Mouse (Mus musculus): ENCODE data around the gene Hist1h3i.

Hist1h3i gene

DNA sequence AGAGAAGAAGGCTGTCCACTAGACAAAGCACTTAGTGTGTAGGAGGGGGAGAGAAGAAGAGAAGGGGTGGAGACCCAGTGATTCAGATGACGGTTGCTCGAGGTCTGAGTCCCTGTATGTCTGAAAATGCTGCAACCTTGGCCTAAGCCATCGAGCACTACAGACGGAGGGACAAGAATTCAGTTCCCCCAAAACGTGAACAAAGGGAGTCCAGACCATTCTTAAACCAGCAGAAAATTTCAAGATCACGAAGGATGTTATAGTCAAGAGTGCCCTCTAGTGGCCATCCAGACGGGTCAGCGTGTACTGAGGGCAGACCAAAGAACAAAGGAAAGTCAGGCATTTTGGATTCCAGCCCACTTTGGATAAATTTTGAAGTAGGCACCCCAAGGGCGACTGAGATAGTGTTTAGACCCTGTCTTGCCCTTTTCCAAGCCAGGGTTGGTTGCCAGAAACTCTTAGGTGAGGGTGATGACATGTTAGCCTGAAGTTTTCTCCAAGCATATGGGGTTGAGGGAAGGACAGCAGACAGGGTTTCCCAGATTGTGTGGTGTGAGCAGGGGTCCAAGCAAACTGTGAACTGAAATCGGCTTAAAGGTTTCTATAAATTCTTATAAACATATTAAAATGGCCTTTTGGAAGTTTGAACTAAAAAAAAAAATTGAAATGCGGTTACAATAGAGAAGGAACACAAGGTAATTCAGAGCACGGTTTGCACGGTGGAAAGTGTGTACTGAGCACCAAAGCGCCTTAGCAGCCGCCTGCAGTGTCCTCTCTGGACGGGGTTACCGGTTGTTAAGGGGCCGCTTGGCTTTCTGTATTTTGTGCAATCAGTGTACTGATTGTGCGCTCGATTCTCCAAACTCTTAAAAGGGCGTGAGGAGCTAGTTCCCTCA lies 48.9 kb downstream of the Hist1h3i start:
- DNase-seq (ENCODE audit: low read depth, low spot score) = peak; percentile 93

DNA sequence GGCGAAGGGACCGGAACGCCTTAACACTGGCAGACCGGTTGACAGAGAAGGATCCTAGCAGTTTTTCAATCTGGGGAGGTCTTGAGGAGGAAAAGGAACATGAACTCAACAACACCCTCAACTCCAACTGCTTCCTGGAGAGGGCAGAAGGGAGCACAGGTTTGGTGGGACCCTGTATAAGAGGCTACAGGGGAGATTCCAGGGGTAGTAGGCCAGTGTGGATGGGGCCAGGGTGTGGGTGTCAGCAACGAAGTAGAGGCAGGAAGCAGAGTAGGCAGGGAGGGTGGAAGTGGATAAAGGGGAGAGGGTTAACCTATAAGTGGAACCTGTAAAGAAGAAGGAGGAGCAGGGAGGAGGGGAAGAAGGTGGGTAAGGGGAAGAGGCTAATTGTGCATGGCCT lies 49.7 kb downstream of the Hist1h3i start:
- DNase-seq (ENCODE audit: low read depth, low spot score) = peak; percentile 78
